Mouse (Mus musculus): ENCODE results near the gene Mrpl45.

DNA sequence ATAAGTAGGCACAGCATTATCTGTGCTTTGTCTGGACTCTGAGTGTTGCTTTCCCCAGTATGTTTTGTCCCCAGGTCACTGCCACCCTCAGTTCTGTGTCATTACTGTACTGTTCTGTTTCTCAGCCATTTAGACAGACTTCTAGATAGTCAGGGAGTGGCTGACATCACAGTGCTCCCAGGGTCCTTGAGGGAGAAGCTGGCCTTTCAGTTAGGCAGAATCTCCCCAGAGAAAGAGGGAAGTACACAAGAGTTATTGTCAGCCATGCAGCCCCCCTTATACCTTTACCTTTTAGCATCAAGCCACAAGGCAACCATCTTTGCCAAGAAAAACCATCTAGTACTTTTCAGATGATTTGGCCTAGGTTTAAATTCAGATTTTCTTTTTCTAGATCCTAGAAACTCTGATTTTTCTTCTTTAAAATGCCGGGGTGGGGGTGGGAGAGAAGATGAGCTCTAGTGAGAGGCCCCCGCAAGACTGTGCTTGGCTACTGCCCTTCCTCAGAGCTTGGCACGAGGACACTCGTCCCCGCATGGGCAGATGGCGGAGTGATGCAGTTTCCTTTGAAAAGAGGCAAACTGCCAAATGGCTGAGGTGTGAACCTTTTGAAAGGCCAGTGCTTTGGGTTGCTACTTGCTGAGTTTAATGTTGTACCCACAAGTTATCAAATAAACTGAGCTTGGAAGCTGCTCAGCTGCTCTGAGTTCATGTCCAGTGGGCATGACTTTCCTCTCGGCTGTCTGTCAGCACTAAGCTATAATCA lies 55.0 kb downstream of the Mrpl45 start:
- TF ChIP-seq CTCF (IDR thresholded peaks at IDR 0.05; ENCODE audit: low read depth, low read length): no peak
- TF ChIP-seq POLR2A (IDR thresholded peaks at IDR 0.05; ENCODE audit: borderline replicate concordance, low read depth, low read length): no peak
